Mouse (Mus musculus) C2C12 (cell line): ENCODE measurements around the gene Olfr347. TPM values are rescaled to one million over a fixed set of nuclear protein-coding genes. Genes with fewer than 3 reads are reported as not detected.

Source experiments
- H3K27me3 ChIP-seq: one replicate; pipeline ENCODE4 v1.6.1; 2011; ENCODE audit not compliant: control insufficient read depth, insufficient read depth, insufficient read length
- H3K36me3 ChIP-seq: one replicate; pipeline ENCODE4 v1.6.1; 2011; ENCODE audit not compliant: control insufficient read depth, insufficient read depth
- H3K4me3 ChIP-seq: one replicate; pipeline ENCODE4 v1.5.1; 2011; ENCODE audit warnings: mild to moderate bottlenecking, control low read depth; ENCODE audit not compliant: poor library complexity, insufficient read depth, severe bottlenecking
- H3K79me2 ChIP-seq: one replicate; pipeline ENCODE4 v1.6.1; 2011; ENCODE audit not compliant: control insufficient read depth, insufficient read depth
- H3K79me3 ChIP-seq: one replicate; pipeline ENCODE4 v1.6.1; 2011; ENCODE audit warnings: low read depth, control low read depth
- H3ac ChIP-seq: one replicate; pipeline ENCODE3; 2011; ENCODE audit warnings: low read depth; ENCODE audit not compliant: control insufficient read depth, insufficient read length
- CEBPB ChIP-seq: IDR thresholded peaks from one replicate; pipeline ENCODE4 v1.6.1; 2011; ENCODE audit warnings: low read depth, mild to moderate bottlenecking, control low read depth, moderate library complexity
- CTCF ChIP-seq: IDR thresholded peaks from one replicate; pipeline ENCODE4 v1.5.1; 2011; ENCODE audit not compliant: control insufficient read depth, insufficient read depth, insufficient read length
- FOSL1 ChIP-seq: IDR thresholded peaks from one replicate; pipeline ENCODE4 v1.8.0; 2011; ENCODE audit warnings: mild to moderate bottlenecking, low read length; ENCODE audit not compliant: poor library complexity, insufficient read depth, severe bottlenecking
- MAX ChIP-seq: IDR thresholded peaks from one replicate; pipeline ENCODE4 v1.6.1; 2011; ENCODE audit warnings: mild to moderate bottlenecking, control low read depth
- MYOD1 ChIP-seq: IDR thresholded peaks from one replicate; pipeline ENCODE4 v1.6.1; 2011; ENCODE audit warnings: low read depth; ENCODE audit not compliant: control insufficient read depth, insufficient read length
- MYOG ChIP-seq: IDR thresholded peaks from one replicate; pipeline ENCODE4 v1.6.1; 2011; ENCODE audit not compliant: control insufficient read depth, insufficient read length; ENCODE audit errors: extremely low read depth
- USF1 ChIP-seq: IDR thresholded peaks from one replicate; pipeline ENCODE4 v1.6.1; 2011; ENCODE audit warnings: low read depth, mild to moderate bottlenecking, control low read depth, moderate library complexity
- long read RNA-seq, 2 experiments: library from polyadenylated mRNA; unstranded; transcript quantifications; one replicate each; pipeline ENCODE4 v2.0.0; 2019 to 2020
- polyA plus RNA-seq: library from polyadenylated mRNA; unstranded; fragments of >200 nt; fragmentation: generic; extraction: Trizol; gene quantifications from one replicate; pipeline ENCODE4 v1.2.1, GENCODE M21; 2012; ENCODE audit warnings: missing spikeins

Gene Olfr347
- polyA plus RNA-seq = not detected
- long read RNA-seq, experiment 1 = 0 reads
- long read RNA-seq, experiment 2 = 0 reads

- Histone ChIP-seq H3K36me3 (no peaks in the 10 kb centered on the region), H3K79me3 (no peaks in the 10 kb centered on the region), H3K27me3 (no peaks in the 10 kb centered on the region), H3K4me3 (no peak within 1 kb of the TSS), H3ac (no peak within 1 kb of the TSS), H3K79me2 (no peaks in the 10 kb centered on the region)
- TF ChIP-seq MYOD1 (no peak), CEBPB (no peak), FOSL1 (no peak), MAX (no peak), MYOG (no peak), CTCF (no peak), USF1 (no peak)
Measured at GRCm38 (mm10) chr2:36731602-36732001, at the start of gene Olfr347. Olfr347 (plus strand) TSS chr2:36731902.

- Histone ChIP-seq H3ac (no peak within 1 kb of the TSS), H3K79me3 (no peaks in the 10 kb centered on the region), H3K36me3 (no peaks in the 10 kb centered on the region), H3K4me3 (no peak within 1 kb of the TSS), H3K27me3 (no peaks in the 10 kb centered on the region), H3K79me2 (no peaks in the 10 kb centered on the region)
- no peak for TF ChIP-seq MYOD1
Measured at GRCm38 (mm10) chr2:36685488-36685887, 46.2 kb upstream of the Olfr347 start, which contains the start of gene Olfr346. Olfr346 (plus strand) TSS chr2:36685788.

- Histone ChIP-seq H3K79me2 (no peaks in the 10 kb centered on the region), H3K27me3 (no peaks in the 10 kb centered on the region), H3ac (no peak overlapping the region), H3K4me3 (no peak overlapping the region), H3K36me3 (no peaks in the 10 kb centered on the region), H3K79me3 (no peaks in the 10 kb centered on the region)
- no peak for TF ChIP-seq CEBPB
- TF ChIP-seq MYOG = no peak
- TF ChIP-seq MYOD1 = no peak
- TF ChIP-seq CTCF = no peak
- no peak for TF ChIP-seq USF1
- TF ChIP-seq FOSL1 = no peak
- TF ChIP-seq MAX = no peak
Measured at GRCm38 (mm10) chr2:36736226-36736625, 4.5 kb downstream of the Olfr347 start.

DNA sequence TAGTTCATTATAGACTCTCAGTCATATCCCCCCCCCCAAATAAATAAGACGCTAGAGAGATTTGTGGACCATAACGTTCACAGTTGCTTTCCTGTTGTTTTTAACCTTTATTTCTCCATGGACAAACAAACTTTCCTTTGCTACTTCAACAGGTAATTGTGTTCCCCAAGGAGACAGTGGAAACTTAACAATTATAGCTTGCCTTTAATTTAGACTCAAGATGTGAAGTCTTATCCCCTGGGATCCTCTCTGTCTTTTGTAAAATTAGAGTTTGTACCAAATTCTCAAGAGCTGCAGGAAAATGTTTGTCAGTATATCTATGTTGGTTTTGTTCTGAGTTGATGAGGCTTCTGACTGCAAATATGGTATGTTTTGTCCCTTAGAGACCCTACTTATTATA is 52.3 kb downstream of the Olfr347 start, which contains the start of gene Olfr348:
Olfr348 (plus strand) TSS at position 301 of the 400 bp plus-strand sequence.
- Histone ChIP-seq H3K27me3 (no peaks in the 10 kb centered on the region), H3K79me2 (no peaks in the 10 kb centered on the region), H3ac (no peak within 1 kb of the TSS), H3K36me3 (no peaks in the 10 kb centered on the region), H3K79me3 (no peaks in the 10 kb centered on the region), H3K4me3 (no peak within 1 kb of the TSS)
- no peak for TF ChIP-seq MYOG
- TF ChIP-seq MAX = no peak
- no peak for TF ChIP-seq FOSL1
- TF ChIP-seq CTCF = no peak
- no peak for TF ChIP-seq USF1
- TF ChIP-seq CEBPB = no peak
- TF ChIP-seq MYOD1 = no peak

Other genes with a start within 250 kb of the Olfr347 start
- gene Olfr341, start 249.4 kb upstream of the Olfr347 start, polyA plus RNA-seq = not detected
- gene Olfr342, start 206.9 kb upstream of the Olfr347 start, polyA plus RNA-seq = not detected
- gene Olfr344, start 165.2 kb upstream of the Olfr347 start, polyA plus RNA-seq = not detected
- not detected for gene Olfr345, start 91.9 kb upstream of the Olfr347 start, polyA plus RNA-seq
- not detected for gene Olfr346, start 46.1 kb upstream of the Olfr347 start, polyA plus RNA-seq
- gene Olfr348, start 52.4 kb downstream of the Olfr347 start, polyA plus RNA-seq = not detected
- not detected for gene Olfr50, start 58.6 kb downstream of the Olfr347 start, polyA plus RNA-seq
- gene Olfr3, start 85.1 kb downstream of the Olfr347 start, polyA plus RNA-seq = not detected
- not detected for gene Olfr350, start 114.4 kb downstream of the Olfr347 start, polyA plus RNA-seq
- gene Olfr351, start 130.8 kb downstream of the Olfr347 start, polyA plus RNA-seq = not detected
- not detected for gene Olfr352, start 136.6 kb downstream of the Olfr347 start, polyA plus RNA-seq
- not detected for gene Olfr353, start 161.0 kb downstream of the Olfr347 start, polyA plus RNA-seq
- gene Olfr354, start 173.8 kb downstream of the Olfr347 start, polyA plus RNA-seq = not detected
- not detected for gene Olfr355, start 197.0 kb downstream of the Olfr347 start, polyA plus RNA-seq
- gene Olfr356, start 205.2 kb downstream of the Olfr347 start, polyA plus RNA-seq = not detected